In the genomic region with DNA sequence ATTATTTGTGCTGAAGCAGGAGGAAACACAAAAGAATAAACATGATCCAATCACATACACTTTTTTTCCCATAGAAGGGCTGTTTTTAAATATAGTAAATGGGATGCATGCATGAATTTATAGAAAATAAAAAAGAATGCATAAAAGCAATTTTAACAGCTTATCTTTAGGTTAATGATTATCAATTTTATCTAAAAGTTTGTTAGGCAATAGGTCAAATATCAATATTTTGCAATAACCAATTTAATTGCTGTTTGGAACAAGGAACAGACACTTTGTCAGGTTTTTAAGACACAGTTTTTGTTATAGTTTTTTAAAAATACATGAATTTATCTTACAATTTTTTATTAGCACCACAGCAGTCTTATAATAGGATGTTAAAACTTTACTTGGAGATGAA, we compare ENCODE assay signal across 18 mouse cellular contexts. TPM values are rescaled to one million over a fixed set of nuclear protein-coding genes. Genes with fewer than 3 reads are reported as not detected.
"Had no signal": no experiment of that assay in that cellular context is flagged by ENCODE, and none has a peak within 500 bp of the region (broad histone marks: within the 10 kb centered on the region; RNA-seq: fewer than 3 reads in every experiment).

No protein-coding gene starts in this region.

- DNase-seq: retina, postnatal 1 day; right cerebral cortex, adult 18-20 months; right cerebral cortex, postnatal 14 days; right cerebral cortex, postnatal 25 days; right cerebral cortex, postnatal 4 days; spleen, adult 18-20 months; thymus, adult 18-20 months; thymus, adult 2 months; thymus, postnatal 14 days; thymus, postnatal 25 days; thymus, postnatal 36 days; thymus, postnatal 4 days had no signal

- H3K36me3 ChIP-seq: neural tube, embryonic 13.5 days; neural tube, embryonic 15.5 days; stomach, embryonic 15.5 days had no signal

- H3K27me3 ChIP-seq: neural tube, embryonic 13.5 days; neural tube, embryonic 15.5 days; stomach, embryonic 15.5 days had no signal

- H3K4me1 ChIP-seq: neural tube, embryonic 13.5 days; neural tube, embryonic 15.5 days; stomach, embryonic 15.5 days had no signal

- H3K27ac ChIP-seq: neural tube, embryonic 13.5 days; neural tube, embryonic 15.5 days; stomach, embryonic 15.5 days; stomach, postnatal 0 days had no signal

- H3K4me3 ChIP-seq: neural tube, embryonic 13.5 days; neural tube, embryonic 15.5 days; stomach, embryonic 15.5 days had no signal

- H3K9ac ChIP-seq: neural tube, embryonic 13.5 days; neural tube, embryonic 15.5 days; stomach, embryonic 15.5 days had no signal

RNA-seq across cellular contexts. Expression of gene Clhc1, which starts 51.2 kb away (rescaled TPM):
- polyA plus RNA-seq: small intestine, adult 2 months; spleen, adult 2 months; stomach, postnatal 0 days; thymus, adult 2 months had no signal
